Mouse (Mus musculus) olfactory bulb, adult 2 months (tissue): ENCODE measurements around the gene Supt16.

ENCODE experiments used
- CTCF ChIP-seq: fragments of 200-500 bp; IDR thresholded peaks from 2 replicates; pipeline ENCODE4 v1.5.1; 2012; ENCODE audit warnings: low read depth, mild to moderate bottlenecking, low read length, moderate library complexity; ENCODE audit not compliant: insufficient read depth
- POLR2A ChIP-seq: fragments of 200-500 bp; IDR thresholded peaks from 2 replicates; pipeline ENCODE4 v1.6.1; 2012; ENCODE audit warnings: mild to moderate bottlenecking, low read depth, low read length, moderate library complexity; ENCODE audit not compliant: insufficient read depth

- TF ChIP-seq CTCF: no peak
- no peak for TF ChIP-seq POLR2A
Observed at GRCm38 (mm10) chr14:52166571-52166970, 30.6 kb downstream of the Supt16 start.
